Mouse (Mus musculus): ENCODE data around the gene Mttp. TPM values are rescaled to one million over a fixed set of nuclear protein-coding genes. Genes with fewer than 3 reads are reported as not detected.
"Not testable (repeated sequence)": the region's sequence is repeated elsewhere in the genome, so short reads cannot be mapped to it uniquely, and the experiment has no call there.

Gene Mttp
- 4.0 and 5.0 TPM in 2 replicates for polyA plus RNA-seq (2012; rRNA removed)

DNA sequence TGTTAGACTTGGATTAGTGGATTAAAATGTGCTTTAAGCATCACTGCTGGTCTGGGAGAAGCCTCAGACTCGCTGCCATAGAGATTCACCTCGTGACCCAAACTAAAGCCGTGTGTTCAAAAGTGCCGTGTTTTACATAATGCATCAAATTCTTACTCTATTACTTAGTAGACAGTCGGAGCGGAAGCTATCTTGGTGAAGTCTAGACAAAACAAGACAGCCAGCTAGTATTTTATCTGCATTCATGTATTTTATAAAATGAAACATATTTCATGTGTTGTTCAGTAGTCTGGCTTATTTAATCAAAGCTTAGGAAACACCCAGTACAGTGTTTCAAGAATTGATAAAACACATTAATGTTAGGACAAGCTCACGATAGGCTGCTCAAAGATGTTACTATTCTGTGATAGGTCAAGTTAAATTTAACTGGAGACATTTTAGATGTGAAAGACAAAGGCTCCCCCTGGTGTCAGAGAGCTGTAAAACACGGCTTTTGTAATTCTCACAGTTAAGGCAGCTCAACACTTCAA, at the start of gene Mttp:
Gene Mttp, minus strand, starts transcription at position 327 of the 530 bp plus-strand sequence.
- DNase-seq (ENCODE audit: low read depth): no peak

DNA sequence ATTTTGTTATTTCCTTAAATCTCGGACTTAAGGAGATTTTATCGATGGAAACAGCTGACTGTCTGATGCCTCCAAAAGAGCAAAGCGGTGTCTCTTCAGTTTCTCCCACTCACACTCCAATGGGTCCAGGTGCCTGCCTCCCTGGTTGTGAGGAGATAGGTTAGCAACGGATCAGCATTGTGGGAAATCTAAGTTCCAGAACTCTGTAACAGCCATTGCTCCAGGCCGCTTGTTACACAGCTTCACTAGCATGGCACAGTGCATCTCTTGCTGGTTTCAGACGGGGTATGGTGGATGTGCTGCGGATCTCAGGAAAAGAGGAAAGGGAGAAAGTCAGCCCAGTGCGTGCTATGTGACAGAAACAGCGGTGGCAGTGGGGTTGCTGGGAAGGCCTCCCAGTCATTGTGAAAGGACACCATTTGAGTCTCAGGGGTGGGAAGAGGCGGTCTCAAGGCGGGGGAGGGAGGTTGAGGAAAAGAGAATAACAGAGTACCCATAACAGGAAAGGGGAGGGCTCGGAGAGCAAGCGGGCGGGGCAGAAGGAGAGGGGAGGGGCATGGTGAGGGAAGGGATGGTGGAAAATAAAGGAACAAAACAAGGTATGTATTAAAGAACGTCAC, 49.0 kb upstream of the Mttp start, which contains the start of gene 4930579F01Rik:
Gene 4930579F01Rik, minus strand, starts transcription at position 143 of the 620 bp plus-strand sequence.
- DNase-seq (ENCODE audit: low read depth): no peak

DNA sequence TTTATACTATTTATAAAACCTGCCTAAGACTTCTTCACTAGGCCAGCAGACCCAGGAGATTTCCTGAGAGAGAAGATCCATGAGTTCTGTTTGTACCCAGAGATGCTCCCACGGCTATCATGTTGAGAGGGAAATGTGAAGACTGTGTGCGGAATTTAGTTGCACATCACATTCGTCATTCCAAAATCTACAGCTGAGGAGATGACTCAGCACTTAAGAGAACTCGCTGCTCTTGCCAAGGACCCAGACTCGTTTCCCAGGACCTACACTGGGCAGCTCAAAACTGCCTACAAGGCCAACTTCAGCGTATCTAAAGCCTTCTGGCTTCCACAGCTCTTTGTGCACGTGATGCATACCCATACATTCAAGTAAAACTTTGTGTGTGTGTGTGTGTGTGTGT, 47.5 kb upstream of the Mttp start:
- no peak for DNase-seq (ENCODE audit: low read depth)

DNA sequence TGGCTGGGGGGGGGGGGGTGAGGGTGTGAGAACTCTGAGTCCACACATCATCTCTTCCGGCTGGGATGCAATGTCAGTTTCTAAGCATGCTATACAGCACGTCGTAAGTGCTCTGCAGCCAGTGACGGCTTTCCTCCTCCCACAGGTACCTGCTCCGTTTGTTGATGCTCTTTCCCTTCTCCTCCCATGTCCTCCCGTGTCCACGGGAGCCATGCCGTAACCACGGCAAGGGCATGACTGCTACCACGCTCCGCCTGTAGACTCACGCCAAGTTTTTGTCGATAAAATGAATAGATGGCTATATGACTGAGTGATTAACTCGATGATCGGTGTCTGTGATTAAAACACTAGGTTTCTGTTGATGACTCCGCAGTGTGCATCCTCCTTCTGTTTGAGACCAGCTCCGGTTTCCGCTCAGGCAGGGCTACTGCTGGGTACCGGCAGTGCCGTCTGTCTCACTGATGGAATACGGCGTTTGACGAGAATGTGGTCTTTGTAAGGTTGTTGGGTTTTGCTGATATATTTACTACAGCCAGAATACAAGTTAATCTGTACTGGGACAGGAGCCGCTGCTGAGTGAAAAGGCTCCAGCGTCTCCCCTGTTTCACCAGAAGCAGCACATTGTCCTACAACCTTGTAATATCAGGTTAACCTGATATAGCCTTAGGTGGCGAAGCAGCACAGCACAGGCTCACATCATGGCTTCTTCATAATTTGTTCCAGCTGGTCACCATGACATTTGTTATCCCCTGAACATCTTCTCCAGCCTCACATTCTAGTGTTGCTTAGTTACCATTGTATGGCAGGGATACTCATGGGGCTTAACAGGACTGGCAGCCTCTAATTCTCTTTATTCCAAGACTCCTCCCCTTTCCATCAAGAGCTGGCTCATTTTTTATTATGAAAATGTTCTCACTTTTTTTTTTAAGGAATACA, 41.5 kb upstream of the Mttp start:
- DNase-seq (ENCODE audit: low read depth): no peak

DNA sequence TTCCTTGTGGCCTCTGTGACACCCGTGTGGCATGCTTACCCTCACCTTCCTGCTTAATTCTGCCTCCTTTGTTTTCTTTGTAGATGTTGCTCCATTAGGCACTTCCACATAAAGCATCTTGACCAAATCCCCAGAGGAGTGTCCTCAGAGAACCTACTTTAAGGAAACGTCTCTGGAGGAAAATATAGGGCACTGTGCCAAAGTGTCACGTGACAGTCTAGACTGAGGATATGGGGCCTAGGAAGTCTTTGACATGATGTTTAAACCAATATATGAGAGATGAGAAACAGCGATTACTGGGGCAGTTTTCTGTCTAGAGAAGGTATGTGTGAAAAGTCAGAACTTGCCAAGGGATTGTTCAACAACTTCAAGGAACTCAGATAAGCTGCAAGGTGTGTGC, 40.5 kb upstream of the Mttp start:
- no peak for DNase-seq (ENCODE audit: low read depth)

DNA sequence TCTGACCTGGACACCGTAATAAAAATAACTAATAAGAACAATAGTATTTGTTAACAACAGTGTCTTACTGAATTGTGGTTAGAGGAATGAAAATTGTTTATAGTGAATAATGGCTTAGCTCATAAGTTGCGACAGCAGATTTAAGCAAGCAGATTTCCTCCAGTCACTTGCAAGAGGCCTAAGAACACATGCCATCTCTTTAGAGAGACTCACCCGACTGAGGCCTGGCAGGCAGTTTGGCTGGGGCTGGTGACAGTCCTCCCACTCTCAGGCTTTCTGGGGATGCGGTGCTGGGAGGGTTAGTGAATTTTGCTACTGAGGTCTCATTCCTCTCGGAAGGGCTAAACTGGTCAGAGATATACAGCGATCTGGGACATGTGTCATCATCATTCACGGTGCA, 38.6 kb upstream of the Mttp start:
- no peak for DNase-seq (ENCODE audit: low read depth)

DNA sequence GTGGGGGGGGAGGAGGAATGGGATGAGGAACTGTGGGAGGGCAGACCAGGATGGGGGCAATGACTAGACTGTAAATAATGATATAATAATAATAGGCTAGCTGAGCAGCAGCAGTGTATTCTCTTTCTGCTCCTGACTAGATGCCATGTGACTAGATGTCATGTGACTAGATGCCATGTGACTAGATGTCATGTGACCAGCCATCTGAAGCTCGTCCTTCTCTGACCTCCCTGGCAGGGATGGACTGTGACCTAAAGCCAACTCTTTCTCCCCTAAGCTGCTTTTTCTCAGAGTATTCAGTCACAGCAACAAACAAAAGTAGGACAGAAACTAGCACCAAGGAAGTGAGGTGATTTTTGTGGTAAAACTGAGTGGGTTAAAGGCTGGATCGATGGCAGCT, 37.3 kb upstream of the Mttp start:
- no peak for DNase-seq (ENCODE audit: low read depth)

DNA sequence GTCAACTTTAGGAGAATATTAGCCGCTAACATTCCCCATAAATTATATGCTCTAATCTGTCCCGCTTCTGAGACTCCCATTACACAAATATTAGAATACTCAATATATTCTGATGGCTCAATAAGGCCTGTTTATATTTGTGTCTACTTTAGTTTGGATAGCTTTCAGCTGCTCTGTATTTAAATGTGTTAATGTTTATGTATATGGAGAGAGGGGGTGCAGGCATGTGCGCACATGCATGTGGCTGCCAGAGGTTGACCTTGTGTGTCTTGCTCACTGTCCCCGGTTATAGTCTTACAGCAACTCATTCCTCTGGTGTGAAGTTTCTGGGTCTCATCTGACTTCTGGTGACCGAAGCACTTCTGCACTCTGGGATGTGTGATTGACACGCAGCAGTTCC, 30.8 kb upstream of the Mttp start:
- DNase-seq (ENCODE audit: low read depth): no peak

DNA sequence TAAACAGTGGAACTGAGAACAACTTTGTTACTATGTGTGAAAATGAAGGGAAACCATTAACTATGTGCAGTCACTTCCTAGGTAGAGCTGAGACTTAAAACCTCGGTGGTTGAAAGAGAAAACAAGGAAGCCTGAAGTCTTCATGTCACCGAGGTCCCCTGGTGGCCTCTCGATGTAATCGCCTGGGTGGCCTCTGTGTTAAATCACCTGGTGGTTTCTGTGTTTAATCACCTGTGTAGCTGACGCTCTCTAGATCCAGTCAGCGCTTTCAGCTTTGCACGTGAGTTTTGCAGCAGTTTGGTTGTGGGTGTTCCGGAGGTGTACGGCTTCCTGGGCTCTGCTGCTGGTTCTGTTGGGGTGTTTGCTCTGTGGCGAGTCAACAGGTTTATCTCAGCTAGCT, 28.5 kb upstream of the Mttp start:
- DNase-seq (ENCODE audit: low read depth): no peak

DNA sequence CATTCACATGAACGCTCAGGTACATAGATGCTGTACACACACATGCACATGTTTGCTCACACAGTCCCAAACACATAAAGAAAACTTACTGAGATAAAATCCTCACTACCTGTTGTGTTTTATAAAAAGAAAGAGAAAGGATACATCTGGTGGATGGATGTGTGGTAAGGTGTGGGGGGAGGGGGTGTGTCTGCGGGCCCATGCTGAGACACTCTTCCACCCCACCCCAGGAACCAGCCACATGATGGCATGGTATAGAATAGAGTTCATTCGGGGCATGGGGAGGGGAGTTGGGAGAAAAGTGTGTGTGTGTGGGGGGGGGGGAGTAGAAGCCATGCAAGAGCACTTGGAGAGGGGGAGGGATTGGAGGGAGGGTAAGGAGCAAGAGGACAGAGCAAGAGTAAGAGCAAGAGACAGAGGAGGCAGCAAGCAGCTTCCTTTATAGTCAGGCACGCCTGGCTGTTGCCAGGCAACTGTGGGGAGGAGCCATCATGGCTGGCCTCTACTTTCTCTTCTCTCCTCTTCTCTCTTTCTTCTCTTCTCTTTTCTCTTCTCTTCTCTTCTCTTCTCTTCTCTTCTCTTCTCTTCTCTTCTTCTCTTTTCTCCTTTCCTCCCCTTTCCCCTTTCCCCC, 17.9 kb upstream of the Mttp start:
- DNase-seq (ENCODE audit: low read depth): no peak

DNA sequence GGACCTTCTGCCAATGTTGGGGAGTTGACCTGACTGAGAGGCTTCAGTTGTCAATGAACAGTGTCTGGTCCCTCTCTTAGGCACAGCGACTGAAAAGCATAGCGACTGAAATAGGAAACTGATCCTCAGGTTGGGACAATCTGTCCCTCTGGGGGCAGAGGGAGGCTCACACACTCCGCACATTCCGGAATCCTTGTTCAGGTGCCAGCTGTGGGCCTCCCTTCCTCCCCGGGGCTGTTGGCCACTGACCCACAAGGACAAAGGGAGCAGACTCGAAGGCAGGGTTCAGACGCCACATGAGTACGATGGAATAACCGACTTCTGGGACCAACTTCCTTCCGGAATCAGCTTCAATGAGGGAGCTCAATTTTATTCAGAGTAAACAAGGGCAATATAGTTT, 16.9 kb upstream of the Mttp start:
- DNase-seq (ENCODE audit: low read depth): no peak

DNA sequence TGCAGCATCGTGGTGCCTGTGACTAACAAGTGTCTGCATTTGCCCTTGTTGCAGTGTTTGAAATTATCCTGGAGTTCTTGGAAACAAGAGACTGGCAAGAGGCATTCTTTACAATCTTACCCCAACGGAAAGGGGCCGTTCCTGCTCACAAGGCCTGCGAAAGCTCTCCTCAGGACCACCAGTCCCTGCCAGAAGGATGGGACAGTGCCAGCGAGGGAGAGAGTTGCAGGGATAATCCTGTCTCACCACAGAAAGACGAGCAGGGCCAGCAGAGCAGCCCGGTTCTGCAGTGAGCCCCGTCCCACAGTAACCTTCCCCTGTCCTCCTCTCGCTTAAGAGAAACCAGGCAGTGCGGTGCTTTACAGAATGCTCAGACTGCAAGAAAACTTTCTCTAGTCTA, 11.9 kb upstream of the Mttp start:
- DNase-seq (ENCODE audit: low read depth): no peak

DNA sequence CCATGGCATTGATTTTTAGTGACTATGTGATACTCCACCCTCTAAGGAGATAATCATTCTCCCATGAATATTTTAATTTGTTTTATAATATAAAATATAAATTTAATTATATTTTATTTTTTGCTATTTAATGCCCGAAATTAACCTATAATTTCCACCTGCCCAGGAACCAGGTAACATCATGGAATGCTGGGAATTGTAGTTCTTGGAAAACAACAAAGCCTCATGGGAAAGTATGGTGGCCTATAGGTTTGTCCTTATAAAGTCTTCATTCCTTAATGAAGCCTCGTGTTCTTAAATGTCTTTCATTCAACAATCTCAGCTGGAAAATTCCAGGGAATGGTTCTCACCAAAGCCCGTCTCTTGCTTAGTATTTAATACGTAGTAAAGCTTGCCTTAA, 10.3 kb upstream of the Mttp start:
- no peak for DNase-seq (ENCODE audit: low read depth)

DNA sequence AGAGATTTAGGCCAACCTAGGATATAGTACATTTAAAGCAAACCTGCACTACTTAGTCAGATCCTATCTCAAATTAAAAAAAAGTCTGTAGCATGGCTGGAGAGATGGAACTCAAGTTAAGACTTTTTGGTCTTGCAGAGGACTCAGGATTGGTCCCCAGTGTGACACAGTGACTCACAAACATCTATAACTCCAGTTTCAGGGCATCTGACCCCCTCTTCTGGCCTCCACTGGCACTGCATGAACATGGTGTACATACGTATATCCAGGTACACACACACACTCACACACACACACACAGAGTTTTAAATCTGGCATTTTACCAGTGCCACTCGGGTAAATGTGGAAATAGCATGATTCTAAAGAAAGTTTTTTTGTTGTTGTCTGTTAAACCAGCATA, 4.0 kb upstream of the Mttp start:
- DNase-seq (ENCODE audit: low read depth): no peak

DNA sequence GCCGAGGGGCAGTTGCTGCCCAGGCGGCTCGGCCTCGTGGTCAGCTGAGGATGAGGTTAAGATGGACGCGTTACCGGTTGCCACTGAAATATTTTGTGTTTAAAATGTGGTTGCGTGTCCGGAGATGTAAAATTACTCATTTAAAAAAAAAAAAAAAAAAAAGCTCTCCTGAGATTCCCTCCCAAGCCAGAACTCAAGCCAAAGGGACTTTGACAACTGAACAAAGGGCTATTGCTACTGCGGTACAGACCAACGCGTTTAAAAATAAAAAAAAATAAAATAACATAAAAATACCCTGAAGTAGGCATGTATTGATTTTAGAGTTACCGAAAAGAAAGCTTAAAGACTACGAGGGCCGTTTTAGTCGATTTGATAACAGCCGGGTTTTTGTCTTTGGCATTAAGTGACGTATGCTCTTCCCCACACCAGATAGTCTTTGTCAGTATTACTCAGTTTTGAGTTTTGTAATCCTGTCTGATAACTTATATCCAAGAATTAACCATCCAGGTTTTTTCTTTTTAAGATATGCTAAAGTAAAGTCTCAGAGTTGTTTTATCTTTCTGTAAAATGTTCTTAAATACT, 617 bp downstream of the Mttp start:
- DNase-seq (ENCODE audit: low read depth): no peak

DNA sequence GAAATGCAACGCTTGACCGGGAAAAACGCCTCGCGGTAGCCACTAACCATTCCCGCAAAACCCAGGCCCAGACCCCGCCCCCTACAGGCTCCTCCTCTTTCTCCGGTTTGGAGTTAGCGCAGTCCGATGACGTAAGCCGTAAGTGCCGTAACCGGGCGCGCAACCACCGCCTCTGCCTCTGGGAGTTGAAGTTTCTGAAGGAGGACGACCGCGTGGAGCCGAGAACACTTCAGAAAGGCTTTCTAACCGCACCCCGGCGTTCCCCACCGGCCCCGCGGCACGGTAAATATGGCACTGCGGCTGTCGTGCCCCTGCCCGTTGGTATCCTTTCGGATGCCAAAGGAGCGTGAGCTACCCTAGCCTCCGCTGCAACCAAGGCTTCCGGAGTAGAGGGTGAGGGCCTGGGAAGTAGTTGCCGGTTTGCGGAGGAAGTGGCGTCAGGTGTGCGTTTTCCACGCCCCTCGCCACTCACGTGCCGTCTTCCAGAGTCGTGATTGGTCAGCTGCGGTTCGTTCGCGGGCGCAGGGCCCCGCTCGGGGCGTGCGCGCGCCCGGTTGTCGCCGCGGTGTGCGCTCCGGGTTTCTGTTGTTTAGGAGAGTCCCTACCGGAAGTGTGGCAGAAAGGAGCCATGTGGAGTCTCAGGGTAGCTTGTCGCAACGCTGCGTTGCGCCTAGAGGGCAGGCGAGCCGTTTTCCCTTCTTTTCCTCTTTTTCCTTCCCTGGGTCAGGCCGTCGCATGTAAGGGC, 1.3 kb downstream of the Mttp start, which contains the start of gene Trmt10a:
Gene Trmt10a, plus strand, starts transcription at position 134 of the 745 bp plus-strand sequence.
- peak; percentile 84 for DNase-seq (ENCODE audit: low read depth)

DNA sequence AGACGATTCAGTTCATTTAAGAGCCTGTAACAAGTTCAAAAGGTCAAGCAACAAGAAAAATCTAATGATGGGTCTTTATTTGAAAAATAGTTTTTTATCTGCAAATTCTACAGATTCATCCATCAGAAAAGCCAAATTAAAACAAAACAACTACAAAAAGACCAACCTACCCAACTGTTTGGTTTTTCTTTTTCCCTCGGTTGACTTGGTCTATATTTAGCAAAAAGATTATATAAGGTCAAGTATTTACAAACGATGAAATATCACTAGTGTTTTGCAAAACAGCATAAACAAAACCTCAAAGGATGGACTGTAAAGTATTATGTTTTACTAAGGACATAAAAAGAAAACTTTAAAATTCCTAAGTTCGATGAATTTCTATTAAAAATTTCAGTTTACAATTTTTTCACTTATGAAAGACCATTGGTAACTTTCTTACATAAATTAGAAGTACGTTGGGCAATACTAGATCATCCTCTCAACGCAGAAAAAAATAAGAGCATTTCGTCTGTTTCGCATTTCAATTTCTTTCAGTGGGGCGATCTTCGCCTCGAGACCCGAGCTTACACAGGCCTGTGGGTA, 1.9 kb downstream of the Mttp start:
- no peak for DNase-seq (ENCODE audit: low read depth)

DNA sequence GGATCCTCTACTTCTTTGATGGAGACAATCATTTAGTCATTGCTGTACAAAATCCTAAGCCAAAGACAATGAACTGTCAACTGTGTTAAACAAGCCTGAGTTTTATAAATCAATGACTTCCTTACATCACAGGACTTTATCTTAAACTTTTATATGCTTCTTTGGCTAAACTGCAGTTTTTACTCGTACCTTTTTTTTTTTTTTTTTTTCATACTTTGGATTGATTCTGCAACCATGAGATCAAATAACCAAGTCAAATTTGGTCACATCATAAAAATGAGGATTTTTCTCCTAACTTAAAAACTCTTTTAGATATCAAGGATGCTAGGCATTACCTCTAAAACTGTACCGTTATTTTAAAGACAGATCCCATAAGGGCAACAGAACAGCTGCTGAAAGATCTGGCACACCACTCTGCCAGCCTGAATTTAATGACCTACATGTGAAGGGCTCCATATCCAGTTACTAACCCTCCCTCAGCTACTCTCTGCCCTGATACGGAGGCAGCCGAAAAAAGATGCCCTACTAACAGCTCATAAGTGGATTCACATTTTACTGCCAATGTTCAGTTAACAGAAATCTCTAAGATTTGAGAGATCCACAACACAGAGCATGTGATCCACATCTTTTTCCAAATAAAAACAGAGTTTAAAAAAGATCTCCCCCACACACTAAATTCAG, 2.6 kb downstream of the Mttp start:
- DNase-seq (ENCODE audit: low read depth): no peak

DNA sequence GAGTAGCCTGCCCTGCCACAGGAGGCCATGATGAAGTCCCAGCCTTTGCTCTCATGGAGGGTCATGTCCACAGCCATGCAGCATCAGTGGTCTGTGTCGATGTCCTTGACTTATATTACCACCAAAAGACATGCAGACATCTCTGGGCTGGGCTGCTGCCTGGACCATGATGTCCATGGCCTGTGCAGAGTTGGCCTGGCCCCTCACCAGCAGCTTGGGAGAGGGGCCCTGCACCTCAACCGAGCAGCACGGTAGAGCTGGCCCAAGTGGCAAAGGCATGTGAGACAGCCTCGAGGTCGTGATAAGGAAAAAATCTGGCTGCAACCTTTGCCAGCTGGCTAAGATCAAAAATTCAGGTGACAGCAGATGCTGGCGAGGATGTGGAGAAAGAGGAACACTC, 5.1 kb downstream of the Mttp start:
- no peak for DNase-seq (ENCODE audit: low read depth)

DNA sequence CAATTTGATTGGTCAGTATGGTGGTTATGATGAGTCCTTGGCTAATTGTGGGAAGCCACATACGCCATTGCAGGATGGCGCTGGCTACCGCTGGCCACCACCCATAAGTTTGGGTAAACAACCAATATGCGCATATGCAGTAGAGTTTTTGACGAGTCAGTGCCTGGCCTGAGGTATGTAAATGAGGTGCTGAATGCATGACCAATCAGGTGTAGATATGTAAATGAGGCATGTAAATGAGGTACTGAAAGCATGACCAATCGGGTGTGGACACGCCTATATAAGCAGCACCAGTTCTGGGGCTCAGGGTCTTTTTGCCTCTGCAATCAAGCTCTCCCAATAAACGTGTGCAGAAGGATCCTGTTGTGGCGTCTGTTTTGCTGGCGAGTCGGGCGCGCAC, 6.6 kb downstream of the Mttp start:
- DNase-seq (ENCODE audit: low read depth): not testable (repeated sequence)

All from gonadal fat pad, adult 2 months (tissue).